Mouse (Mus musculus): ENCODE measurements around the gene 2610028H24Rik. TPM values are rescaled to one million over a fixed set of nuclear protein-coding genes. Genes with fewer than 3 reads are reported as not detected.

The 2610028H24Rik gene
- total RNA-seq (2023): not detected

DNA sequence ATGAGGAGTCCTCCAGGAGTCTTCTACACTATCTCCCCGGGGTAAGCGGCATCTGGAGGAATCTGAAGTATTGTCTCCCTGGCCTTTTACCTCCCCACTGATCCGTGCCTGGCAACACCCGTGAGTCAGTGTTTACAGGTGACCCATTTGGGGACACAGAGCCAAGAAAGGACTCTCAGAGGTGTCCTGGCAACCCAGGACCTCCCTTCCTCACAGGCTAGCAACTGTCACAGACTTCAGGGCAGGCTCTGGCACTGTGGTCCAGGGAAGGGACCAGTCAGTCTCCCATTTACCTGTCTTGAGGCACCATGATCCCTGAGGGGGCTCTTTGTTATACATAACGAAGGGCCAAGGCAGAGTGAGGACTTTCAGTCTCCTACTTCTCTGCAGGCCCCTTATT lies at the start of gene 2610028H24Rik:
TSS of gene 2610028H24Rik (plus strand) at position 231 of the 400 bp plus-strand sequence.

DNA sequence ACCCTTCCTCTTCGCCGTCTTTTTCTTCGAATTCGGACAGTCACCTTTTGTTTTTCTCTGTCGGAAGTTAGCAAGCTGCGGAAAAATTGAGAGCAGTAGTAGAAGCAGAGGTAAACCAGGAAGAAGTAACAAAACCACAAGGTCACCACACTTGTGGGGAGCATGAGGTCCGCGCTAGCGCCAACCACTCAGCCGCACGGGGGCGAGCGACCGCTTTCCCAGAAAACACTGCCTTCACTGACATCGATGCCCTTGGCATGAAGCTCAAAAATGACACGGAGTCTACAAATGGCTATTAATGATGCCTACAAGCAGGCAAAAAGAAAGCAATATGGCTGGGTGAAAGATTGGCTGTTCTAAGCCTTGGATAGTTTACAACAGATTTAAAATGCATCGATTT lies 8.6 kb upstream of the 2610028H24Rik start, which contains the start of gene AC141477.1:
TSS of gene AC141477.1 (minus strand) at position 164 of the 400 bp plus-strand sequence.

DNA sequence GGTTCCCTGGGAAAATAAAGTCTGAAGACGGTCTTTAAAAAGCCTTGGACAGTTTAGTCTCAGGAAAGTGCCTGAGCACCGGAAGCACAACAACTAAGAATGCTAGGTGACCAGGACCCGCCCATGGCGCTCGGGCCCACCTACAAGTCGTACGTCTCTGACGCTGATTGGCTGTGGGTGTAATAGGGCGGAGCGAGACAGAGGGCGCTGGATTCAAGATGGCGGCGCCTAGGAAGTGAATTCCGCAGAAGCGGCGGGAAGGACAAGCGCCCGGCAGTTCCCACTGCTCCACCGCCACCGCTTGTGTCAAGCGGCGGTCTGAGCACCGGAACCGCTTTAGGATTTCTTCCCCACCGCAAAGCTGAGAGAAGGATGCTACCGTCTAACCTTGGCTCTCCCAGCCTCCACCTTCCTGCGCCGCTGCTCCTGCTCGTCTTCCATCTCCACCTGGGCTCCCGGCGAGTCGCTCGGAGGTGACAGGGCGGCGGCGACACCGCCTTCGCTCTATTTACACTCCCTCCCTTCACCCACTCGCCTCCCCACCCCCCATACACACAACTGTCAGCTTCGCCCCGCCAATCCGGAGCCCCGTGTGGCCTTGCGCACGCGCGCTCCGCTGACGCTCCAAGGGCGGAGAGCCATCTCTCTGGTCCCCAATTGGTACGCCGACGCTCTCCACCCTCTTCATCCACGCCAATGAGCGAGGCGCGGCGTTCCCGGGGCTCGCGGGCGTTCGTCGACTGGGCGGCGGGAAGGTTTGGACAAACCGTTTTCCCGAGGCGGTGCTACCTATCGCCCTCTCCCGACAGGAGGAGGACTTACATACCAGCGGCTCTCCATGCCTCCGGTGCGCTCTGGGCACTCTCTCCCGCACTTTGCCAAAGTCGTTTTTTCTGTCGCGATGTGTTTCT lies 6.4 kb upstream of the 2610028H24Rik start, which contains the start of gene Pcnt:
TSS of gene Pcnt (minus strand) at position 609 of the 911 bp plus-strand sequence.

DNA sequence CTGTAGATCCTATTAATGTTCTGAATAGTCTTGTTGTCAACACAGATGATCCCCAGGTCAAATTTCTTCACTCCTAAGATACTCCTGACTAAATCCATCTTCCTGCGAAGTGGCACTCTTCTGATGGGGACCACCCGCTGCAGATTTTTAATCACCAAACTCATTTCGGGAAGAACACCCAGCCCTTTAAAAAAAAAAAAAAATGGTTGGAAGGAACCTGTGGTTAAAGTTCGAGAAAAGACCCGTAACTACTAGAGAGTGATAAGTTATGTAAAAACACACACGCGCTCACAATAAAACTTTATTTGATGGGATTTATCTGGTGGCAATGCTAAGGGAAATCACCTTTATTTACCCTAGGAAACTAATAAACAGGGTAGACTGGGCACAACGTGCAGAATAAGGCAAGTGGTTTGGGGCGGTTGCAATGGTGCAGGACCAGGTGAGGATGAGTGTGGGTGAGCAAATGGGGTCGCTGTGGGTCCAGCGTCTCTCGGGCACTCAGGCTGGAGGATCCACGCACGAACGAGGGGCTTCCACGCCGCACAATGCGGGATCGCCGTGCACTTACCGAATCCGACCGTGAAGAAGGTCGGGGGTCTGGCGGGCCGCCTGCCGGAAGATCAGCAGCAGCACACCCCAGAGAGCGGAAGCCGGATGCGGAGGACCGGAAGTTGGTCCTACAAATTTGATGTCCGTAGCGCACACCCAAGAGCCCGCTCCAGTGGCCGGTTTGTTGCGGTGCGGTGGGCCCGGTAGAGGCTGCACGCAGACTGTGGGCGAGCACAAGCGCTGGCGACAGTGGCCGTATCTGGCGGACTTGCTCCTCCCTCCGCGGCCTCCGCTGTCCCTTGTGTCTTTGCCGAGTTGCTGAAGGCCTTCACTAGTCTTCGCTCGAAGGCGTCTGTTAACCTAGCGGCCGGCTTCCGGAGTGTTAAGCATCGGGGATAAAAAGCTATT lies 19.6 kb downstream of the 2610028H24Rik start, which contains the start of the genes Mcm3ap and Ybey:
TSS of gene Mcm3ap (plus strand) at position 725 of the 960 bp plus-strand sequence.
TSS of gene Ybey (minus strand) at position 912 of the 960 bp plus-strand sequence.

Other genes starting within 250 kb of the 2610028H24Rik start
- 8.1 TPM for gene Prmt2, start 211.2 kb upstream of the 2610028H24Rik start, total RNA-seq (2023)
- gene S100b, start 195.2 kb upstream of the 2610028H24Rik start, total RNA-seq (2023): not detected
- 2.6 TPM for gene Dip2a, start 103.8 kb upstream of the 2610028H24Rik start, total RNA-seq (2023)
- not detected for gene AC141477.1, start 8.6 kb upstream of the 2610028H24Rik start, total RNA-seq (2023)
- 67.8 TPM for gene Pcnt, start 6.3 kb upstream of the 2610028H24Rik start, total RNA-seq (2023)
- 74.8 TPM for gene Mcm3ap, start 19.8 kb downstream of the 2610028H24Rik start, total RNA-seq (2023)
- gene Ybey, start 20.0 kb downstream of the 2610028H24Rik start, total RNA-seq (2023): 1.5 TPM
- 28.1 TPM for gene Lss, start 82.5 kb downstream of the 2610028H24Rik start, total RNA-seq (2023)
- gene Spatc1l, start 113.2 kb downstream of the 2610028H24Rik start, total RNA-seq (2023): not detected
- gene Ftcd, start 126.6 kb downstream of the 2610028H24Rik start, total RNA-seq (2023): not detected
- 0.21 TPM for gene Col6a2, start 174.5 kb downstream of the 2610028H24Rik start, total RNA-seq (2023)